Mouse (Mus musculus) heart, adult 9 months (tissue): ENCODE data around the gene Fbxl2.

ENCODE experiments used
- DNase-seq, 2 experiments: peaks; one replicate each; pipeline ENCODE4 v3.0.0; 2022; ENCODE audit warnings: low spot score in 2 of 2

The Fbxl2 gene

DNA sequence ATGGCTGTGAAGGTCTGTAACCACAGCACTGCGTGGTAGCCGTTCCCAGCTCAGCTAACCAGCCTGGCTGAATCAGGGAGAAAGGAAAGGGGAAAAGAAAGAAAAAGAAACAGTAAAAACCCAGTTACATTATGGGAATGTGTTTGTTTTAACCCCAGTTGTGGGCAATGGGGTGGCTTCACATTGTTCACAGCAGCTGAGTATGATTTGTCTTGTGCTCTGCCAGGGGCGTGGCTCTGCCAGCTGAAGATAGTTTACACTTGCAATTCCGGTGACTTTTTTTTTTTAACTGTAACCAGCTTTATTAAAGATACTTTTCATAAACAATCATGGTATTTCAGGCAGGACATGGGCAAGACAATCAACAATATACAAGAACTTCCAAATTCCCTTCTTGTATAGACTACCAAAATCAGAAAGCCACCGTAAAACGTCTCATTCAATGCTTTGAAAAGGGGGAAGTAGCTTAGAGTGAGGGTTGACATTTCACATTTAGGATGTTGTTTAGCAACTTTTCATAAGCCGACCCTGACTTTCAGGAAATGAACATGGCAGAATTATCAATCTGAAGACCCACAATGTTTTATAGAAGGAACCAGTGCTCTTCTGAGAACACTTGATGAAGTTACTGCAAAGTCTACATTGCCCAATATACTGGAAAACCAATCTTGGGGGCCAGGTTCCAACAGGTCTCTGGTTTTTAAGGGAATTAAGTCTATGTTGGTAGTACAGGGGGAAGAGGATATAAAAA lies 26.8 kb downstream of the Fbxl2 start:
- no peak for DNase-seq

DNA sequence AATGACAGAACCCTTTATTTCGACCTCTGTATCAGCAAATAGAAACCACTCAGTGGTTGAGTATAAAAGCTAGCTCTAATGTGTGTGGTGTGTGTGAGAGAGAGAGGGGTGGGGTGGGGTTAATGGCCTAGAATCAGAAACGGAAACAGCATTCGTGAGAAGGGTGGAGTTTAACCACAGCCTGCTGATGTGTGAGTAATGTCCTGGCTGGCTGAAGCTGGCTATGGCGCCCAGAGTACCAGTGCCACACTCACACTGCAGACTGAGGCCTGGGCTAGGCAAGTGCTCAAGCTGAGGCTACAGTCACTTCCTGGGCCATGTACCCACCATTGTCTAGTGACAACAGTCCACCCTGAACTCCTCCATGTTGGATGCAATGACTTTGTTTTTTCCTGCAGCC lies 29.6 kb downstream of the Fbxl2 start:
- no peak for DNase-seq

DNA sequence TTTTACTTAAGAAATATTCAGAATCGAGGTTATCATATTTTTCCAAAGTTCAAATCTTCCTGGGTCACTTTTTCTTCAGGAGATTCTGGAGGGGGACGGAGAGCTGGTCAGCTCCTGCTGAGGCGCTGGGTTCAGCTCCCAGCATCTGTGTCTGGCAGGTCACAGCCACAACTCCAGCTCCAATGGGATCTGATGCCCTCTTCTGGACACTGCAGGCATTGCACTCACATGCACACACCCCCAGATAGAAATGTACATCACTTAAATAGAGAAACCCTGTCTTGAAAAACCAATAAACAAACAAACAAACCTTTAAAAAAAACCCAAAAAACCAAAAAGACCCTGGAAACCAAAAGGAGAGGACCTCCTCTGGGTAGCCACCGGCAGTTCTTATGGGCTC lies 30.3 kb downstream of the Fbxl2 start:
- DNase-seq, result no peak

DNA sequence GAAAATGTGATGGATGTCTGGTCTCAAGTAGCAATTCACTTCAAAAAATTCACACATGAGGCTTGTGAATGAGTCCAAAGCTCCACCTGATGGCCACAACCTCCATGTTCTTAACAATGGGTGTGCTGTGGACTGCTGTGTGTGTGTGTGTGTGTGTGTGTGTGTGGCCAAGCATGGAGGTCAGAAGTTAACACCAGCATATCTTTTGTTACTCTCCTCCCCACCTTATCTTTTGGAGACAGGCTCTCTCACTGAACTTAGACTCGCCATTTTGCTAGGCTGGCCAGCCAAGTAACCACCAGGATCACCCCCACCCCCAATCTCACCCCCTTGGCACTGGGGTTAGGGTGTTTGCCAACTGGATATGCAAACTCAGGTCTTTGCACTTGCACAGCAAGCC lies 32.0 kb downstream of the Fbxl2 start:
- DNase-seq, result no peak

DNA sequence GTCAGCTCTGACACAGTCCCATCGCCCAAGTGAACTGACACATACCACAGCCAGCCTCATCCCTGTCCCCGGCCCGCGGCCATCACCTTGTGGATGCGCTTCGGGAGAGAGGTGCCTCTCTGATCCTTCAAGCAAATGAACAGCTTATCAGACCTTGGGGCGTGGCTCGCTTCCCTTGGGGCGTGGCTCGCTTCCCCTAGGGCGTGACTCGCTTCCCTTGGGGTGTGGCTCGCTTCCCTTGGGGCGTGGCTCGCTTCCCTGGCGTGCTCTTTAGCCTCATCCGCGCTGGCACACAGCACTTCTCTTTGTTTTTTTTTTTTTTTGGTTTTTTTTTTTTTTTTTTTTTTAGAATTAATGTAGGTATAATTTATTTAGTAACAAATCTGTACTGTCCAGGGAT lies 34.8 kb downstream of the Fbxl2 start:
- DNase-seq, result no peak

DNA sequence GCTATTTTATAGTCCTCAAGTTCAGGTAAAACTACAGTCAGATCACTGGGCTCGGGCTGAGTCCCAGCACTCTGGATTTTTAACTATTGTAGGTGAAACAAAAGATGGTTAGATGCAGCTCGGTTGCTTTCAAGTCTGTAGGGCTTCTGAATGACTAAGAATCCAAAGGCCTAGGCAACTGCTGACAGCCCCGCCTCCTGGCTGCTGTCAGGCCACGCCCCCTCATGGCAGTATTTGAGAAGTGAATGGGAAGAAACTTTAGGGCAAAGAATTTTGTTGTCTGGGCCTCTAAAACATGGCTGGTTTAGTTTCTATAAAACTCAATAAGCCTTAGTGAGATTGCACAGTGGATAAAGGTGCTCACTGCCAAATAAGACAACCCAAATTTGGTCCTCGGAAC lies 36.5 kb downstream of the Fbxl2 start:
- DNase-seq, result no peak

DNA sequence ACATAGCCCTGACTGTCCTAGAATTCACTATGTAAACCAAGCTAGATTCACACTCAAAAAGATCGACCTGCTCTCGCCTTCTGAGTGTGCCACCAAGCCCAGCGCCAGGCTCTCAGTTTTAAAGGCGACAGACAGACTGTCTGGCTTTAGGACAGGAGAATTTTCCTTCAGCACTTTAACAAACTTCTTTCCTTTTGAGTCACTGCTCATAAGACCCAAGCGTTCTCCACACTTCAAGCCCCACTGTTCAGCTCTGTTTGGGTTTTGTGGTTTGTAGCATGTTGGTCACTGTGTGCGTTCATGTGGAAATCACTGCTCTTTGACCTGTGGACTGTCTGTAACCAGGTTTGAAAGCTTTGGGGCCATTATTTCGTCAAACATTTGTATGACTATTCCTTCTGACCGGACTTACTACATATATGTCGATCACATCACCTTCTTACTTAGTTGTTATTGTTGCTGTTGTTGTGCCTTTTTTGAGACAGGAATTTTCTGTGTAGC lies 38.1 kb downstream of the Fbxl2 start:
- no peak for DNase-seq

DNA sequence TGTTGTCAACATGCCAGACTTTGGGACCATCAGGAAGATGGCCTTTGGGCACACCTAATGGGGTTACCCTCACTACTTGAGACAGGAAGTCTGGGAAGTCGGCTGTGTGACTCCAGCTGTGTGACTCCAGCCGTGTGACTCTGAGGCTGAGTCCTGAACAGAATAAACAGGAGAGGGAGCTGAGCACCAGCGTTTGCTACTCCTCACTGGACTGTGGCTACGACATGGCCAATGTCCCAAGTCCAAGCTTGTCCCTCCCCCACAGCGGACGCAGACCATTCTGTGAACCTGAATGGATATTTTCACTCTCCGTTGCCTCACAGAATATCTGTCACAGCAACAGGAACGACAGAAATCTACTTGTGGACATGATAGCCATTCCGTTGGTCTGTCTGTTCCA lies 39.2 kb downstream of the Fbxl2 start:
- no peak for DNase-seq

DNA sequence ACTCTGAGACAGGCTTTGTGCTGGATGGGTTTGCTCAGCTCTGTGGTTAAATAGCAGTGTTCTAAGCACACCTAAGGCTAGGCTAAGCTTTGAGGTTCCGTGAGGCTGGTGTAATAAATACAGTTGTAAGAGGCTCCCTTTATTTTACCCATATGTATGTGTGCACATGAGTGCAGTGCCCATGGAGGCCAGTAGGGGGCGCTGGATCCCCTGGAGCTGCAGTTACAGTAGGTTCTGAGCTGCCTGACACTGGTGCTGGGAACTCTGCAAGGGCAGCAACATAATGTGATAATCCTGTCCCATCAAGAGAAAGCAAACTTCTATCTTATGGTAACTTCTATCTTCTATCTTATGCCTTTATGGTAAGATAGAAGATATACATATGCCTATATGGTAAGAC lies 47.7 kb downstream of the Fbxl2 start:
- DNase-seq, result no peak

DNA sequence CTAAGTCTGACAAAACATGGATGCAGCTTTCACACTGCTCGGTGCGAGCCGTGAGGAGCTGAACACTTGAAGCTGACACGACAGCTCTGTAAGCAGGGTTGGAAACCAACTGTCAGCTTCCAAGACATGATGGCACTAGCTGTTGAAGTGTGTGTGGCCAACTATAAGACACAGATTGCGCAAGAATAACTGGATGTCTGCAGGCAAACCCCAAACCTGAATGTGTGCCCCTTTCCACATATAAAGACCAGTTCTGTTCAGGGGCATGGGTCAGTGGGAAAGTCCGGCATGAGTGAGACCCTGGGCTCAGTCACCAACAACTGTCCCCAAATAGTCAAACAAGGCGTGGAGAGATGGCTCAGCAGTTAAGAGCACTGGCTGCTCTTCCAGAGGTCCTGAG lies 53.2 kb downstream of the Fbxl2 start:
- DNase-seq, result no peak

DNA sequence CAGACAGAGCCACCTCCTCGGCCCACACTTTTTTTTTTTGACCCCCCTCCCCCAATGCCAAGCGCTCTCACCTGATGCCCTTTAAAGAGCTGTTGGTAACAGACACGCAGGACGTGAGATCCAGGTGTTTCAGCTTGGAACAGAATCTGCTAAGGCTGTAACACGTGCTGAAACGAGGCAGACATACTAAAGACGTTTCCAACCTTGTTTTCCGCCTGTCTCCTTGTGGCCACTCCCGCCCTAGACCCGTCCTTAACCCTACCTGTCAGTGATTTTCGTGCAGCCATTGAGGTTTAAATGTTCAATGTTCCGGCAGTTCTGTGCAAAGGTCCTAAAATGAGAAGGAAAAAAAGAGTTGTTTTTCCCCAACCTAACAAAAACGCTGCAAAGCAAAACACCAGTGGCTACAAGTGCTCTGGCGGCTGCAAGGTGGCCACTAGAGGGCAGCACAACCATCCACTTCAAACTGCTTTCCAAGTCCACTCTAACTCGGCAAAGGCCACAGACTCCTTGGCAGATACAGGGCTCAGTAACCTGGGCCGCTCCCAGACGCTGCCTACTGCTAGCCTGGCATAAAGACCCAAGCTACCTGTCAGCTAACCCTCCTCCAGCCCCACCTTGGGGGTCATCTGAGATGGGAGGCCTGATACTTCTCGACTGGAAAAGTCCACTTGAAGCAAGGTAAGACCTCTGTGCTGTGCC lies 55.3 kb downstream of the Fbxl2 start:
- peak; percentile 48 to 72 for DNase-seq

DNA sequence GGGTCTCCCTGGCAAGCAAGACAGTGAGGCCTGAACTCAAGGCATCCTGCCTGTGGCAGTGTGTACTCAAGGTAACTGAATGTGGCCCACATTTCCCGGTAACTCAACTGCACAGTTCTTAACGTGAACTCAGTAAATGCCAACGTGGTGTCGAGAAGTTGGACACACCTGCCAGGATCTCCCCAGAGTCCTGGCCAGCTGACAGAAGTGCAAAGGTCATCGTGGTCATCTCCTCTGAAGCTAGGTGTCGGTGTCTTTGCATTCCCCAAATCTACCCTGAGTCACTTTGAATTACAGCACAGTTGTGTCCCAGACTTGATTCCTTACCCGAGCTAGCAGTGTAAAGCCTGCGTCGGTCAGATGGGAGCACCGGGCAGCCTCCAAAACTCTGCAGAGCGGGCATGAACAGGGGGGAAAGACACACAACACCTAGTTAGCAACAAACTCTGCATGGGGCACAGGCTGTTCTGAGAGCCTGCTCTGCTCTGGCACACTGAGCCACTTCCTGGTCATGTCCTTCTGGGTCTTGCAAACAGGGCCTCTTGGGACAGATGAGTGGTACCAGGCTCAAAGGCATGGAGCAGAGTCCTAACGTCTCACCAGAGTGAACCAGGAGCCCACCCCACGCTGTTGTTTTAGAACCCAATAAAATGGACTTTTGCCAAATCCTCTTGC lies 60.9 kb downstream of the Fbxl2 start:
- DNase-seq, result no peak

DNA sequence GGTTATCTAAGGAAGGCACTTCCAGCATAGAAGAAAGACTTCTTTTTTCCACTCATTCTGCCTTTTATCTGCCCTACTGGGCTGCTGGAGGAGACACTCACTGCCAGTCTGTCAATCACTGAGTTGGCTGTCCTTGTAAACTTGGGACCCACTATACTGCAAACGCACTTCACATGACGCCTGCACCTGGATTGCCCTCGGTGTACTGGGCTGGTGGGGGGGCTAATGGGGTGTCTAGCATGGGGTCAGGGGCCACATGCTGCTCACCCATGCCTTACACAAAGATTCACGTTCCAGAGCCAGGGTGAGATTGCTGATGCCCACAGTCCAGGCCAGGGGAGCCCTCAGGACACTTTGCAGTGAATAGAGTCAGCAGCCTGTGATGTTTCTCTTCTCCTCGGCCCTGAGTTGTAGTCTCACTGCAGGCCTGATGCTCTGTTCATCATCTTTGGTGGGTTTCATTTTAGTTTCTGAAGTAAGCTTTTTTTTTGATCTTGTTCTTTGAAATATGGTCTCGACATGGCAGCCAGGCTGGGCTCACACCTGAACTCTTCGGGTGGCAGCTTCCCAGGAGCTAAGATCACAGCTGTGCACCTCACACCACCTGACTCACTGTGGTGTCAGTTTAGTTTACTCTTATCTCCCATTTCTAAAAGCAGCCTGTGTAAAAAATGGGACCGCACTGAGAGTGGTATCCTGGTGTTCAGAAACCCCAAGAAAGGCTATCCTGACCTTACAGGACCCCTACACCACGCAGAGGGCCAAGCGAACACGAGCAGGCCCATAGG lies 62.9 kb downstream of the Fbxl2 start:
- no peak for DNase-seq

DNA sequence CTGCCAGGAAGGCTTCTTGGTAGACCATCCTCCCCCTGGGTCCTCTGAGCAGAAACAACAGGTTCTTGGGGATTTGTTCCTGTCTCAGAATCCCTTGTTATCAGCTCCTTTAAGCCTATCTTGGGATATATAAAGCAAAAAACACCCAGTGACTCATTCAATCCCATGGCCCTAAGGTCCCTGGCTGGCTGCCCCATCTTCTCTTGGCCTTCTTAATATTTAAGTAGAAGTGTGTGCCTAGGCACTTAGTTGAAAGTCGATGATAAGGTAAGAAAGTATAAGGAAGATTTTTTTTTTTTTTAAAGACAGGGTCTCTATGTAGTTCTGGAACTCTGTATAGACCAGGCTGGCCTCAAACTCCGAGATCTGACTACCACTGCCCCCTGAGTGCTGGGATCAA lies 63.5 kb downstream of the Fbxl2 start:
- DNase-seq, result no peak

DNA sequence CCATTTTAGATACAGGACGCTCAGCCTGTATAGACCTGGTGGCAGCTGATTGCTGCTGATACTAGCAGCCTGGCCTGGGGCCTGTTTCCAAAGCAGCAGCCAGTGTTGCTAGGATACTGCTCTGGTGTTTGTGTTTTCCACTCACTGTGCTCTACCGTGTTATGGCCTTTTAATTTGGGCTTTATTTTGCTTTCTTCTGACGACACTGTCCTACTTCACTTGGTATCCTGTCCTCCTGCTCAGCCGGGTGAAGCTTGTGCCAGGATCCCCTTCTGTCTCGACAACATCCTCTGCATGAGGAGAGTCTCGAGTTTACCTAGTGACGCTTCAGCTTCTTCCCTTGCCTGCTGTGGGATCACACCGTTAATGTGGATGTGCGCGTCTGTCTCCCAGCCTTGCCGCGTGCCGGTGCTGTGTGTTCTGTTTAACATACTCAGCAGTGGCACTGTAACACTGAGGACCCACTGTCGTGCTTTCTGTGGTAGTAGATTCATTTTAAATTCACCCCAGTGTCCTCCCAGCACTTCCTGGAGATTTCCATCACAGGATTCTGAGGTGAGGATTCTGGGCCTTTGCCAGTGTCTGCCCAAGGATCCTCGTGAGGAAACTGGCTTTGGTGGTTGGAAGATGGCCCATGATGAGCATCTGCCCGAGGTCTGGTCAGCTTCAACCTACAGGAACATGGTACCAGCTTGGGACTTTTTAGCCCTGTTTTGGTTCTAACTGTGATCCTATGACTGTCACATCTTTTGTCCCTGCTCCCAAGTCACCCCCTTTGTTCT lies 64.7 kb downstream of the Fbxl2 start:
- DNase-seq, result peak; percentile 47 to 59

DNA sequence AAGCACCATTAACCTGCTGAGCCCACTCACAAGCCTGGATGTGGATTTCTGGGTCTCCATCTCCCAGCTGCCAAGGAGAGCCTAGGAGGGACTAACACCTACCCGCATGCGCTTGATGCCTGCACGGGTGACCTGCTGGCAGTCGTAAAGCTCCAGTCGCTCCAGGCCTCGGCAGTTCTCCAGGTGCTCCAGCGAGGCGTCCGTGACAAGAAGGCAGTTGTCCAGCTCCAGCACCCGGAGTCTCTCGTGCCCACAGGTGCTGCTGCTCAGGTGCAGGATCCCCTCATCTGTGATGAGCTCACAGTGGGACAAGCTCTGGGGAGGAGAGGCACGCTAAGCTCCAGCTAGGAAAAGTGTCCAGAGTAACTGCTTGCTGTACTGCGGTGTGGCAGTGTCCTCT lies 66.6 kb downstream of the Fbxl2 start:
- peak in 1 of 2 experiments; percentile 15 for DNase-seq

DNA sequence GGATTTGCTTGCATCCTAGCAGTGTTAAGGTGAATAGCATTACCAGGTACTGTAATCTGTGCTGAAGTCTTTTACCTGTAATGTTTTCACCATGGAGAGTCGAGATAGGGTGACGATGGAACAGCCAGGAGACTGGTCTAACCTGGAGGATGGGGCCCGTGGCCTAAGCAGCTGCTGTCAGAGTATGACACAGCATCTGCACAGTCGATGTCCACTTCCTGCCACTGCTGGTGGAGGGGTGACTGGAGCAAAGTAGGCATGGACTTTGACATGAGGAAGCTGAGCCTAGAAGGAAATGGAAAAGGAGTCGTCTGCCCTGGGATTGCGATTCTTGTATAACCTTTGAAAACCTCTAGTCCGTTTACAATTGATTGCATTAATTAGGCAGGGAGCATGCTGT lies 67.3 kb downstream of the Fbxl2 start:
- DNase-seq, result no peak

DNA sequence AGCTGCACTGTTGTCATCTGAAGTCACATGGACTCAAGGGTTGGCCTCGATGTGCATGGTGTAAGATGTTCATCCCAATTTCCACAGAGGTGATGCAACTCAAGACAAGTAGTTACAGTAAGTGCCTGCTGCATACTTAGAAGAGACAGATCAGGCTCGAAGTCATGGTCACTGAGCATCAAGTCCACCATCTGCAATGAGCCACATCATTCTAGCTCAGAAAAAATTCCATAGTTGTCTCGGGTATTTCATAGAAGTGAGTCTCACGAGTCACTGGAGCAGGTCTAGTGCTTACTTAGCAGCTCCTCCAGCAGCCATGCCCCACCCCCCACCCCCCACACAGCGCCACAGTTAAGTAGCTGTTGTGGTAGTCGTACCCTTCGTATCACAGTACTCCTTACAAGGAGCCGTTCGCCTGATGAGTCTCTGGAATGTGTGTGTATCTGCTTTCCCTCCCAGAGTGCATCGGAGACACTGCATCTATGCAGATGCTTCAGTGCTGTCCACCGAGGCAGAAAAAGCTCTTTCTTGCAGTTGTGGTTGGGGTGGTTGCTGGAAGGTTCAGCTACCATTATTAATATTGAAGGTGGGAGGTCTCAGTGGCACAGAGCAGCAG lies 68.7 kb downstream of the Fbxl2 start:
- no peak for DNase-seq

DNA sequence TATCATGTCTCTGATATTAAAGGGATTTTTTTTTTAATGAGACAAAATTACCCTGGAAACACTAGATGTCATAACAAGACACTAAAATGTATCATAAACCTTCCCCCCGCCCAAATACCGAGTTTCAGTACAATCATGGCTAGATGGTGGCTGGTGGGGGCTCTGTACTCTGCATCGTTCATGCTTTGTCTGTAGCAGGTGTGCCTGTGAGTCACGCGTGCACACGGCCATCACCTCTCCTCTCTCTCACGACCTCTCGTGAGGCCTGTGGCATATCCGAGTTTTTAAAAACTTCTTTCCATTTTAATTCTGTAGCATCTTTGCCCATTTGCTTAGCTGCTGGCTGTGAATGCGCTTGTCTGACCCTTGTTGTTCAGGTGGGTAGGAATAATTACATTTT lies 69.7 kb downstream of the Fbxl2 start:
- DNase-seq, result no peak

DNA sequence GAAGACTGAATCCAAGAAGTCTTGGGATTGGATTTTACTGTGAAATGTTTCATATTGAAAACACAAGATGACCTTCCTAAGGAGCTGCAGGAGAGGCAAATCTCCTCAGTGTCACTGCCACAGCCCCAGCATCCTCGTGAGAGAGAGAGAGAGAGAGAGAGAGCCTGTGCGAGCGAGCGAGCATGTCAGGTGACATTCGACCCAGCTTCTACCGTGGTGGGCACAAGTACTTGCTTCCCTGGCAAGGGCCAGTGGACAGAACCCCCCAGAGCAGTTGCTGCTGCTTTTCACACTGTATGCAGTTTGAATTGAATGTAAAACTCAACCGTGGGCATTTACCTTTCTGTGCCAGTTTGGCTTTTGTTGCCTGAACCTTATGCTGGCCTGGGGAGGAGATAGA lies 70.5 kb downstream of the Fbxl2 start:
- DNase-seq, result no peak

DNA sequence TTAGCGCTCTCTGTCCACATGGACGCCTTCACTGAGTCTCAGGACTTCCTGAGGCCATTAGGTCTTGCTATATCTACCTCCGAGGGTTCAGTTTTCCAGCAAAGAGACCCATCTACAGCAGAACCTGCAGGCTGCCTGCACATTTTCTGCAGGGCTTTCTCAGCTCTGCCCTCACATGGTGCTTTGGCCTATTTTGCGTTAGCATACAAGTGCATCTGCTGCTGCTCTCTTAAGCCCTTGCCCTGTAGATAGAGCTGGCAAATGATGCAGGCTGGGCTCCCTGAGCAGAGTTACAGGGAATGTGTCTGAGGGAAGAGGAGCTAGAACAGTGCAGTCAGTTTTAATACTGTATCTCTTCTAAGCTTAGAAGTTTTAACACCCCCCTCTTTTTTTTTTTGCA lies 71.0 kb downstream of the Fbxl2 start:
- no peak for DNase-seq
